Mouse (Mus musculus) olfactory bulb, adult 2 months (tissue): ENCODE data around the gene Fanca. TPM values are rescaled to one million over a fixed set of nuclear protein-coding genes. Genes with fewer than 3 reads are reported as not detected.
A peak's percentile ranks its signal among the peaks of the same experiment; 100 is the strongest.

Experiments used
- H3K27ac ChIP-seq: fragments of 200-500 bp; 2 replicates; pipeline ENCODE4 v1.5.1; 2012; ENCODE audit warnings: low read depth, low read length; ENCODE audit not compliant: insufficient read depth
- H3K4me1 ChIP-seq: fragments of 200-500 bp; 2 replicates; pipeline ENCODE4 v1.6.1; 2012; ENCODE audit warnings: low read length; ENCODE audit not compliant: control insufficient read depth, insufficient read depth
- H3K4me3 ChIP-seq: fragments of 200-500 bp; 2 replicates; pipeline ENCODE4 v1.5.1; 2012; ENCODE audit warnings: mild to moderate bottlenecking, low read depth, low read length, moderate library complexity; ENCODE audit not compliant: insufficient read depth
- CTCF ChIP-seq: fragments of 200-500 bp; IDR thresholded peaks from 2 replicates; pipeline ENCODE4 v1.5.1; 2012; ENCODE audit warnings: low read depth, mild to moderate bottlenecking, low read length, moderate library complexity; ENCODE audit not compliant: insufficient read depth
- POLR2A ChIP-seq: fragments of 200-500 bp; IDR thresholded peaks from 2 replicates; pipeline ENCODE4 v1.6.1; 2012; ENCODE audit warnings: mild to moderate bottlenecking, low read depth, low read length, moderate library complexity; ENCODE audit not compliant: insufficient read depth
- WGBS: fragments of 180-500 bp; shearing (Covaris S2); methylation state at CpG from one replicate; pipeline ENCODE4 v1.1.7; 2018; 5-methylcytosine and 5-hydroxymethylcytosine counted together
- polyA plus RNA-seq: library from polyadenylated mRNA; stranded (reverse); fragments of >200 nt; gene quantifications from 2 replicates; pipeline ENCODE4 v1.2.4, GENCODE M21; 2012; ENCODE audit warnings: low replicate concordance; ENCODE audit not compliant: missing spikeins, insufficient read depth, insufficient read length

Fanca gene
- polyA plus RNA-seq, 1 experiment, result not detected

DNA sequence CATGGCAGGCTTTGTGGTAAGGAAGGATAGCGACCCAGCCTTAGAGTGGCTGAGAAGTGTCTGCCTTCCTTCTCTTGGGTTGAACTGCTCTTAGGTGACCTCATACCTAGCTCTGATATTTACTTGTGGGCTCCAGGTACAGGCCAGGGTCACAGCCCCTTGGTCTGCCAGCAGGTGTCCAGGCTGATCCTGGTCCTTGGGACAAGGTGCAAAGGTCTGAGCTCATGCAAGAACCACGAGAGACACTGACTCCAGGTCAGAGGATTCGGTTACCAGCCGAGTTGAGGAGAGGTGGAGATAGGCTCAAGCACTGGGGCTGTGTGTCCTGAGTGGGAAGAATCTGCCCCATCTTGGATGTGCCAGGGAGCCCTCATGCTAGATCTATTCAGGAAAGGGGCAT, 74.0 kb downstream of the Fanca start:
- Histone ChIP-seq H3K4me3 (no peak overlapping the region), H3K4me1 (peaks cover 3% of the 10 kb centered on the region; the same call in 1 of the 2 replicates), H3K27ac (no peak overlapping the region)
- WGBS, result 94% methylated on average over 4 of the region's 4 CpGs
- TF ChIP-seq CTCF, result no peak
- no peak for TF ChIP-seq POLR2A

DNA sequence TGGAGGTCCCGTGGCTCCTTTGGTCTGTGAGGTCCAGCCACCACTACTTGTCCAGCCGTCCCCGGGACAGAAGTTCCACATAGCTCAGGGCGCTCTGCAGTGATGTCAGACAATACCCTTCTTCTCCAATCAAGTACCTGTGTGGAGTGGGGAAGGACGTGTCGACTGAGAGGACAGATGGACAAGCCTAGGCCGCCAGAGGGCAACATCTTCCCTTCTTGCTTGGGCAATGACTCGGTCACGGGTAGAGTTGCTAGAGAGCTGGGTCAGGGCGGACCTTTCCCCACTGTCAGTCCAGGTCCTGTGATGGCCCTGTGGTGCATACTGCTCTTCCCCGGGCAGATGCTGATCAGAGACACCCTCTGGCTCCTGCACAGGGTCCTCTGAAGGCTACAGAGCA, 75.3 kb downstream of the Fanca start:
- WGBS, result 73% methylated on average over 11 of the region's 11 CpGs
- TF ChIP-seq POLR2A, result no peak
- no peak for TF ChIP-seq CTCF
- no peak overlapping the region for H3K27ac ChIP-seq
- H3K4me1 ChIP-seq, result peaks cover 3% of the 10 kb centered on the region; the same call in 1 of the 2 replicates
- H3K4me3 ChIP-seq, result no peak overlapping the region

DNA sequence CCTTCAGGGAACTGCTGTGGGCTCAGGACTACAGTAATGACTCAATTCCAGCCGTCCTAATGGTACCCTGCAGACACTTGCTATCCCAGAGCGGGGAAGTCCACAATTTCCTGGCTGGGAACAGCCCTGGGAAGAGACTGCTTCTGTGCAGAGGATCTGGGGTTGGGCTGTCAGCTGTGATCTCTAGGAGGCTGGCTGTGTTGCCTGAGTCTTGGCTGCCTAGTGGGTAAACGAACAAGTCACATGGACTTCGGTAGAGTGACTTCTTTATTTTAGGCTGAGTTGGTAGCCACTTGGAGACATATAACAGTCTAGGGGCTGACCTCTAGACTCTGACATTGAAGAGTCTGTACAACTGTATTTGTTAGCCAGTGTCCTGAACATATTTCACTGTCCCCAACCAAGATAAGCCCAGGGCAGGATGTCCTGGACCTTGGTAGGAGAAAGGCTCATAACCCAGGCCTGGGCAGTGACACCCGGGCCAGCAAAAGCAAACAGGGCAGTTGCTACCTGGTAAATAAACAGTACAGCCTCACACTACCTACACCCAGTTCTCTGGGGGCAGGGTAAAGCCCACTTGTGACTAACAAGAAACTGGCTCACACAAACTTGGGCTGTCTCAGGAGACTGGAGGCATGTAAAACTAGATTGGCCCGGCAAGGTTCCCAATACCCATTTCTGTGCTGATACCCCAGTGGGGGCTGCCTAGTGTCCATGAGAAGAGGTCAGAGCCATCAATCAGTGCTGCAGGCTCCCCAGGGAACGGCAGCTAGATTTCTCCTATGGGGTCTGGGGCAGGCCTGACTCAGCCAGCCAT, 76.1 kb downstream of the Fanca start:
- TF ChIP-seq CTCF, result no peak
- TF ChIP-seq POLR2A, result no peak

DNA sequence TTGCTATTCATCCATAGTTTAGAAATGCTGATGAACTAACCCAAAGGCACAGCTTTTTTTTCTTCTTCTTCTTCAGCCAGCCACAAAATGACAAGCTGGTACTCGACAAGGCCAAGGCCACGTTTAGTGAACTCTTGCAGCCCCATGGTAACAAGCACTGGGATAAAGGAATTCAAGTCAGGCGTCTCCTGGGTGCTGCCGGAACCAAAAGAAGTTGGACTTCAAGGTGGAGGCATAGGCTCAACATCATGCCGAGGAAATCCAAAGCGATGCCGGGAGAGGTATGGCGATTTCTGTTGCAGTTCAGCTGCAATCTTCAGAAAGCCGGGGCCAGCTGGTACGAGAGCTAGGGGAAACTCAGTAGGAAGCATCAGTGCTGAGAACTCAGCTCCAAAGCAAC, 79.0 kb downstream of the Fanca start:
- Histone ChIP-seq H3K27ac (no peak overlapping the region), H3K4me3 (no peak overlapping the region), H3K4me1 (peaks cover 15% of the 10 kb centered on the region)
- TF ChIP-seq CTCF, result no peak
- no peak for TF ChIP-seq POLR2A
- WGBS, result 78% methylated on average over 10 of the region's 10 CpGs

More for the DNA sequence above, 76.1 kb downstream of the Fanca start:
- WGBS, result 75% methylated on average over 7 of the region's 7 CpGs
- peaks cover 3% of the 10 kb centered on the region; the same call in 1 of the 2 replicates for H3K4me1 ChIP-seq
- H3K4me3 ChIP-seq, result no peak overlapping the region
- no peak overlapping the region for H3K27ac ChIP-seq

DNA sequence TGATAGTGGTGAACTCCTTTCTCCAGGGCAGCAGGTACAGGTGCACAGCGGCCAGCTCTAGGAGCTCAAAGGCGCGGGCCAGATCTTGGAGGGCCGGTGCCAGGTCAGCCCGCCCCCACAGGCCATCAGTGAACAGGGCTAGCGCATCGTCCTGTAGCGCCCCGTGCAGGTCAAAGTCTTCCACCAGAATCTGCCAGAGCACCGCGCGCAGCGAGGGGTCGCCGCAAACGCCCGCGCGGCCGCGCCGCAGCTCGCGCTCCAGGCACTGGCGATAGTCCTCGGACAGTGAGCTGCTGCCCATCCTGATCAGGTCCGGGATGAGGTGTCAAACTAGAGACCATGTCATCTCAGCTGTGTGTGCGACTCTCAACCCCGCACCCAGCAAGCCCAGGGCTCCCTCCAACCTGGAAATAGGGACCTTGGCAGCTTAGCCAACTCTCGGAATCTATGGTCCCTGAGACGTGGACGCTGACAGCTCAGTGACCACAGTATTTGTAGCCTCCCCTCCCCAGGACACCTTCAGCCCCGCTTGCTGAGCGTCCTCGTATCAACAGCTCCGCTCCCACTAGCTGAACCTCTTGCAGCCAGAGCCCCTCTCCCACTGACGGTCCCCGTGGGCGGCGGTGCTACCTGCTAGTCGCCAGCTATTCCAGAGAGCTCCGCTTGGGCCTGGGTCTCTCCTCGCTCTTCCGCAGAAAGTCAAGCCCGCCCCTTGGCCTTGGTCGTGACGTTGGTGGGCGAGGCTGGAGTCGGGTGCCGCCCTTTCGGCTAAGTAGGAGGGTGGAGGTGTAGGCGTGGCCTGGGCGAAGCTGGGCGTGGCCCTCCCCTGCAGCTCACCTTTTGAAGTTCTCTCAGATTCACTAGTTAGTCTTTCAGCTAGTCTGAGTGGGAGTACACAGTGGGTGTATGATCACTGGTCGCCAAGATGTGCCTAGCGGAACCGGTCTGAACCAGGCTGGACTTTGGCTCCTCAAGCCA, 82.6 kb downstream of the Fanca start, which contains the start of gene Spata2l:
Gene Spata2l (minus strand): TSS at position 714 of the 978 bp plus-strand sequence.
- Histone ChIP-seq H3K4me3 (peak within 1 kb of the TSS; percentile 61), H3K4me1 (peaks cover 35% of the 10 kb centered on the region), H3K27ac (peak within 1 kb of the TSS; percentile 85)
- WGBS, result 1% methylated on average over 57 of the region's 57 CpGs
- peak; percentile 45; the same call in 1 of the 2 replicates for TF ChIP-seq POLR2A
- peak; percentile 35; the same call in 1 of the 2 replicates for TF ChIP-seq CTCF

DNA sequence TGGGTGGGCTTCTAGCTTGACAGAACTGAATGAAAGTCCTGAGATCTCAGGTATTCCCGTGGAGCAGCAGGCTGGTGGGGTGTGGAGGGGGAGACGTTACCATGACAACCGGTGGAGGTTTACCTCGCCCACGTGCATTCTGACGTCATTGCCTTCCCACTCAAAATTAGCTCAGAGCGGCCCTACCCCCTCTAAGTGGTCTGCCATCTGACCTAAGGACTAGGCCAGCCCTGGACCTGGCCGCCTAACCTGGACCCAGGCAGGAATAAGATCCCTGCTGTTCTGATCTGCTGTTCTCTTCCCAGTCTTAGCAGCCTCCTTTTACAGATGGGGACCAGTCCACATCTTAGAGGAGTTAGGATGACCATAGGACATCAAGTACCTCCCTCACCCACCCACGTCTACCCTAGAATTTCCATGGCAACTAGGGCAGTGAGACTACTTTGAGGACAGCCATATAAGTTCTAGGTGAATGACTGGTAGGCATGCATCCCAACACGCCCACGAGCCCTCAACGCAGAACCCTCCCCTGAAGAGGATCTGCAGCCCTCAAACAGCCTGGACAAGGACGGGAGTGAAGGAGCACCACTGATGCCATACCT, 83.4 kb downstream of the Fanca start:
- 12% methylated on average over 13 of the region's 13 CpGs for WGBS
- Histone ChIP-seq H3K27ac (peak overlapping the region; percentile 85), H3K4me3 (peak overlapping the region; percentile 61), H3K4me1 (peaks cover 35% of the 10 kb centered on the region)
- no peak for TF ChIP-seq POLR2A
- no peak for TF ChIP-seq CTCF

DNA sequence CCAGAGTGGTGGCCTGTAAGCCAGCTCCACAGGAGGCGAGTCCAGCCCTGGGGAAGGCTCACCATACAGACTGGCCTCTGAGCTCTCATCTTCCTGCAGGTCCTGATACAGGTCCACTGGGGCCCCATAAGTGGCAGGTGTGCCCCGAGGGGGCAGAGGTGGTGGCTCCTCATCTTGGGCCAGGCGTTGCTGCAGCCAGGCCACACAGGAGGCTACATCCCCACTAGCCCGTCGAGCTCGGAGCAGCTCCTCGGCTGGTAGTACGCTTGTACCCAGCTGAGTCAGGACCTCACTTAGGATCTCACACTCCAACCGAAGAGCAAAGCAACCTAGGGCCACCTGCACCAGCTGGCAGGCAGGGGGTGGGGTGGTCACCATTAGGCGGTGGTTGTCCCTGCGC, 84.6 kb downstream of the Fanca start:
- no peak for TF ChIP-seq CTCF
- Histone ChIP-seq H3K27ac (no peak overlapping the region), H3K4me3 (peak overlapping the region; percentile 10), H3K4me1 (peaks cover 35% of the 10 kb centered on the region)
- 67% methylated on average over 11 of the region's 11 CpGs for WGBS

DNA sequence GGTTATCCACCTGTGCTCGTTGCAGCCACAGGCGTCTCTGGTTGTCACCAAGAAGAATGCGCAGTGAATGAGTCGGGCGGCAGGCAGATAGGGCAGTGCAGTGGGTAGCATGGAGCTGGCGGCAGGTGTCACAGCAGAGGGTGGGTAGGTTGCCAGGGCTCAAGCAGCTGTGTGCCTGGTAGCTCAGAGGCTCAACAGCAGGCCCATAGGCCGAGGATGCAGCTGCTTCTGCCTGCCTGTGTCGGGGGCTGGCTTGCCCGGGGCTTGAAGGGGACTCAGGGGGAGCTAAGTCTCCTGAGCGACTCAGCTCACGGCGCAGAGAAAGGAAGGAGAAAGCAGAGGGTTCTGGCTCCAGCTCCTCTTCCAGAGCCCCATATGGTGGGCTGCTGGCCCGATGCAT, 85.1 kb downstream of the Fanca start:
- Histone ChIP-seq H3K4me1 (peaks cover 35% of the 10 kb centered on the region), H3K27ac (0 out of 2 replicates have a peak overlapping the region, but pooled peaks have one; percentile 7), H3K4me3 (0 out of 2 replicates have a peak overlapping the region, but pooled peaks have one; percentile 10)
- TF ChIP-seq POLR2A (no peak), CTCF (no peak)
- WGBS, result 45% methylated on average over 13 of the region's 13 CpGs

DNA sequence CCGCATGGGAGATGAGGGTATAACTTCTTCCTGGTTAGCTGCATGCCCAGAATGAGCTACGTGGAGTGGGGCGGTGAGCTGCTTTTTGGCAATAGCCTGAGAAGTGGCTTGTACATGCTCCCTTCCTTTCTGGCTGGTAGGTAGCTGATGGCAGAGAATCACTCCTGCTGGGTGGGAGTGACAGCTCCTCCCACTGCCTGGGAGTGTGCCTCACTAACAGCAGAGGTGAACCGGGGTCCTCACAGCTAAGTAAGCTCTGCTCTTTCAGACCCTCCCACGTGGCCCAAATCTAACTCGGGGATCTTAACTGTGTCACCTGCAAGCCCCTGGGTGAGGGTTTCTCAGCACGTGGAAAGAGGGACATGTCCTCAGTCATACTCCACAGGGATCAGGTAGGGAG, 85.8 kb downstream of the Fanca start:
- Histone ChIP-seq H3K4me1 (peaks cover 35% of the 10 kb centered on the region), H3K27ac (no peak overlapping the region), H3K4me3 (no peak overlapping the region)
- 34% methylated on average over 7 of the region's 7 CpGs for WGBS
- TF ChIP-seq CTCF, result no peak
- TF ChIP-seq POLR2A, result no peak
